Mouse (Mus musculus) layer of hippocampus, postnatal 36 days (tissue): ENCODE data around the gene Cenpk. TPM values are rescaled to one million over a fixed set of nuclear protein-coding genes. Genes with fewer than 3 reads are reported as not detected.

Source experiments
- total RNA-seq, 2 experiments: library from RNA; stranded (reverse); gene quantifications; 2 replicates each; pipeline ENCODE4 v1.2.3; 2021

Cenpk gene
- total RNA-seq, 2 experiments from 2014 or later, result 0.86 to 1.5 TPM

Other genes starting within 250 kb of the Cenpk start
- 10 to 100 TPM; 19.9 to 25.7 TPM for gene Nln, start 119.0 kb upstream of the Cenpk start, total RNA-seq
- gene Sgtb, start 118.9 kb upstream of the Cenpk start, total RNA-seq, result 10 to 100 TPM; 69.0 to 76.2 TPM
- gene Trappc13, start 50.1 kb upstream of the Cenpk start, total RNA-seq, result 10 to 100 TPM; 56.7 to 58.5 TPM
- gene Trim23, start 49.8 kb upstream of the Cenpk start, total RNA-seq, result 10 to 100 TPM; 55.7 to 60.7 TPM
- gene Ppwd1, start 232 bp downstream of the Cenpk start, total RNA-seq, result 10 to 100 TPM; 15.3 to 17.0 TPM
- 1 to 10 TPM; 4.8 to 5.8 TPM for gene Adamts6, start 59.2 kb downstream of the Cenpk start, total RNA-seq